Mouse (Mus musculus): ENCODE results near the gene Olfr1342.

DNA sequence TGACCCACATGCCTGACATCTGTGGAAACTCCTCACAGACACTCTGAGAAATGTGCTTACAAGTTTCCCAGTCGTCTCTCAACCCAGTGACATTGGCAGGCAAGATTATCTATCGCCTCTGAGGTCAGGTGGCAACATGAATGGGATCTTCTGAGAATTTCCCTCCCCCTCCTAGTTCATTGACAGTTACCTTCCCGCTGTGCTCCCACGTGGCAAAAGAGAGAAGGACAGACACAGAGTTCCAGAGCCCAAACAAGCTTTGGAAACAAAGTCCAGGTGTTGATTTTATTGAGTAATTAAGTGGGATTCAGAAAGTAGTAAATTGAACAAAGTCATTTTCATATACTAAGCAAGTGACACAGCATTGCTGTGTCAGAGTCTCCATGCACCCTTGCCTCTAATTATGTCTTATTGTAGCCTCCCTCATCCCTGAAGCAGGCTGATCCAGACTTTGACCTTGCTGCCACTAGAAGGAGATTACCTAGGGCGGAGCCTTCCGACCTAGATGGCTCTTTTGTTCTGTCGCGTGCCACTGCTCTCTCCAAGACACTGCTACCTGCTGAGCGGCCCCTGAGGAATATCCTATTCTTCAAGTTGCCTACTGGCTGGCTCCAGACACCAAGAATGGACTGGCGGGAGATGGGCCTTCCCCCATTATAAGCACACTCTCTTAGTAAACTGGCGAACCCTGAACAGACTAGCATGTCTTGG, 48.6 kb upstream of the Olfr1342 start:
- TF ChIP-seq CTCF (IDR thresholded peaks at IDR 0.05; ENCODE audit: borderline replicate concordance, insufficient read depth, low read depth, low read length) (no peak), POLR2A (IDR thresholded peaks at IDR 0.05; ENCODE audit: borderline replicate concordance, insufficient read depth, low read length) (no peak)

All from cerebellum, adult 2 months (tissue).